Mouse (Mus musculus) bone marrow macrophage, adult 2 months (primary cell): ENCODE results near the gene BC061212.
"Not testable (repeated sequence)": the region's sequence is repeated elsewhere in the genome, so short reads cannot be mapped to it uniquely, and the experiment has no call there.

Source experiments
- CTCF ChIP-seq: IDR thresholded peaks from 2 replicates; pipeline ENCODE4 v1.5.1; 2012; ENCODE audit warnings: low read depth, mild to moderate bottlenecking, low read length, moderate library complexity
- POLR2A ChIP-seq: IDR thresholded peaks from 2 replicates; pipeline ENCODE4 v1.6.1; 2012; ENCODE audit warnings: mild to moderate bottlenecking, low read depth, low read length, borderline replicate concordance

DNA sequence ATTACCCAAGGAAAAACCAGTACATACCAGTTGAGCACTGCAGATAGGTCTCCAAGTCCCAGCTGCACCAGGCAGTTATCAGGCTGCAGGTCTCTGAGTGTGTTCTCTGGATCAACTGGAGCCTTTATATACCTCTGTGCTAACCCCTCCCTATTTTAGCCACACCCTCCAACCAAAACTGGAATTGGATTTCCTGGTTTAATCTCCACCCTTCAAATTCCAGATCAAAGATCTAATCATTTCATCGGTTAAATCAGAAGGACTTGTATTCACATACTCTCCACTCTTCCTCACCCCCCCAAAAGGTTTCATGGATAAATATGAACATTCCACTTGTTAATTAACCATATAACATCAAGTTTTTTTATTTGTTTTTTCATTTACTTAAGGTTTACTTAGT lies at the start of gene BC061212:
- TF ChIP-seq CTCF, POLR2A: not testable (repeated sequence)
